Mouse (Mus musculus): ENCODE measurements at regions not wholly inside any gene's neighbourhood (a gene's known extent, or its start where the extent isn't known, plus 50 kb on each side); places are given as distances from the start of the nearest gene placed in this dataset.

GRCm38 (mm10) chr3:31437970-31438369 is 127.8 kb upstream of the Slc7a14 start:
- H3K36me3 ChIP-seq (ENCODE audit: control insufficient read depth, insufficient read depth, low read length): no peaks in the 10 kb centered on the region
- H3K4me3 ChIP-seq (ENCODE audit: control insufficient read depth, low read depth, low read length): no peak overlapping the region
- no peaks in the 10 kb centered on the region for H3K4me1 ChIP-seq (ENCODE audit: control insufficient read depth, insufficient read depth, low read length)
- TF ChIP-seq CTCF (IDR thresholded peaks at IDR 0.05; ENCODE audit: control insufficient read depth, insufficient read depth, insufficient replicate concordance, low read depth, low read length): no peak
- no peak for TF ChIP-seq POLR2A (IDR thresholded peaks at IDR 0.05; ENCODE audit: control insufficient read depth, low read depth, low read length)
- no peaks in the 10 kb centered on the region for H3K27me3 ChIP-seq (ENCODE audit: control insufficient read depth, insufficient read depth, low read length)
- H3K27ac ChIP-seq (ENCODE audit: control insufficient read depth, insufficient read depth, low read depth, low read length): no peak overlapping the region

- no peaks in the 10 kb centered on the region for H3K36me3 ChIP-seq (ENCODE audit: control insufficient read depth, insufficient read depth, low read length)
- H3K27ac ChIP-seq (ENCODE audit: control insufficient read depth, insufficient read depth, low read depth, low read length): no peak overlapping the region
- H3K4me1 ChIP-seq (ENCODE audit: control insufficient read depth, insufficient read depth, low read length): no peaks in the 10 kb centered on the region
- H3K27me3 ChIP-seq (ENCODE audit: control insufficient read depth, insufficient read depth, low read length): no peaks in the 10 kb centered on the region
- no peak overlapping the region for H3K4me3 ChIP-seq (ENCODE audit: control insufficient read depth, low read depth, low read length)
- TF ChIP-seq POLR2A (IDR thresholded peaks at IDR 0.05; ENCODE audit: control insufficient read depth, low read depth, low read length) (no peak), CTCF (IDR thresholded peaks at IDR 0.05; ENCODE audit: control insufficient read depth, insufficient read depth, insufficient replicate concordance, low read depth, low read length) (no peak)
These were observed 125.2 kb upstream of the Slc7a14 start for GRCm38 (mm10) chr3:31435204-31435963.

DNA sequence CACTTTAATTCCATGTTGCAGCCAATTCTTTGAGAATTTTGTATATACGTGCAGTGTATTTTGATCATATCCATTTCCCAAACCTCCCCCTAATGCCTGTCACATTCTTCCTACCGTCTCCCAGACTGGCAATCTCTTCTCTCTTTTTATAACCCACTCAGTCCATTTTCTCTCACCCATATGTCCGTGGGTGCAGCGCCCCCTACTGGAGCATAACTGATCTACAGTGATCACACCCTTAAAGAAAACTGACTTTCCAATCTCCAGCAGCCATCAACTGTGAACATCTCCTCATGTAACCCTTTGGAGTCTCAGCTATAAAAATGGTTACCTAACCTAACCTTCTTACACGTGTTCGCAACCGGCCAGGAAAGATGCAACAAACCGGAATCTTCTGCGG is 123.0 kb upstream of the Slc7a14 start:
- Histone ChIP-seq H3K36me3 (ENCODE audit: control insufficient read depth, insufficient read depth, low read length) (no peaks in the 10 kb centered on the region), H3K27me3 (ENCODE audit: control insufficient read depth, insufficient read depth, low read length) (no peaks in the 10 kb centered on the region), H3K4me1 (ENCODE audit: control insufficient read depth, insufficient read depth, low read length) (no peaks in the 10 kb centered on the region), H3K27ac (ENCODE audit: control insufficient read depth, insufficient read depth, low read depth, low read length) (no peak overlapping the region), H3K4me3 (ENCODE audit: control insufficient read depth, low read depth, low read length) (no peak overlapping the region)
- TF ChIP-seq POLR2A (IDR thresholded peaks at IDR 0.05; ENCODE audit: control insufficient read depth, low read depth, low read length): no peak
- TF ChIP-seq CTCF (IDR thresholded peaks at IDR 0.05; ENCODE audit: control insufficient read depth, insufficient read depth, insufficient replicate concordance, low read depth, low read length): no peak; the same call in 1 of the 2 replicates

GRCm38 (mm10) chr3:31423517-31423916 is 113.3 kb upstream of the Slc7a14 start:
- H3K4me1 ChIP-seq (ENCODE audit: control insufficient read depth, insufficient read depth, low read length): no peaks in the 10 kb centered on the region

GRCm38 (mm10) chr3:31408802-31409201 is 98.6 kb upstream of the Slc7a14 start:
- Histone ChIP-seq H3K27ac (ENCODE audit: control insufficient read depth, insufficient read depth, low read depth, low read length) (no peak overlapping the region), H3K4me3 (ENCODE audit: control insufficient read depth, low read depth, low read length) (no peak overlapping the region), H3K36me3 (ENCODE audit: control insufficient read depth, insufficient read depth, low read length) (no peaks in the 10 kb centered on the region), H3K4me1 (ENCODE audit: control insufficient read depth, insufficient read depth, low read length) (no peaks in the 10 kb centered on the region), H3K27me3 (ENCODE audit: control insufficient read depth, insufficient read depth, low read length) (no peaks in the 10 kb centered on the region)
- TF ChIP-seq CTCF (IDR thresholded peaks at IDR 0.05; ENCODE audit: control insufficient read depth, insufficient read depth, insufficient replicate concordance, low read depth, low read length) (no peak), POLR2A (IDR thresholded peaks at IDR 0.05; ENCODE audit: control insufficient read depth, low read depth, low read length) (no peak)

More at GRCm38 (mm10) chr3:31423517-31423916, 113.3 kb upstream of the Slc7a14 start:
- TF ChIP-seq POLR2A (IDR thresholded peaks at IDR 0.05; ENCODE audit: control insufficient read depth, low read depth, low read length): no peak
- no peak for TF ChIP-seq CTCF (IDR thresholded peaks at IDR 0.05; ENCODE audit: control insufficient read depth, insufficient read depth, insufficient replicate concordance, low read depth, low read length)
- no peak overlapping the region for H3K4me3 ChIP-seq (ENCODE audit: control insufficient read depth, low read depth, low read length)
- H3K27me3 ChIP-seq (ENCODE audit: control insufficient read depth, insufficient read depth, low read length): no peaks in the 10 kb centered on the region
- H3K27ac ChIP-seq (ENCODE audit: control insufficient read depth, insufficient read depth, low read depth, low read length): no peak overlapping the region
- H3K36me3 ChIP-seq (ENCODE audit: control insufficient read depth, insufficient read depth, low read length): no peaks in the 10 kb centered on the region

GRCm38 (mm10) chr3:31405880-31406279 is 95.7 kb upstream of the Slc7a14 start:
- Histone ChIP-seq H3K27me3 (ENCODE audit: control insufficient read depth, insufficient read depth, low read length) (no peaks in the 10 kb centered on the region), H3K36me3 (ENCODE audit: control insufficient read depth, insufficient read depth, low read length) (no peaks in the 10 kb centered on the region), H3K4me3 (ENCODE audit: control insufficient read depth, low read depth, low read length) (no peak overlapping the region), H3K4me1 (ENCODE audit: control insufficient read depth, insufficient read depth, low read length) (no peaks in the 10 kb centered on the region), H3K27ac (ENCODE audit: control insufficient read depth, insufficient read depth, low read depth, low read length) (no peak overlapping the region)
- no peak for TF ChIP-seq CTCF (IDR thresholded peaks at IDR 0.05; ENCODE audit: control insufficient read depth, insufficient read depth, insufficient replicate concordance, low read depth, low read length)
- TF ChIP-seq POLR2A (IDR thresholded peaks at IDR 0.05; ENCODE audit: control insufficient read depth, low read depth, low read length): no peak

GRCm38 (mm10) chr3:31399136-31399535 is 89.0 kb upstream of the Slc7a14 start:
- H3K27ac ChIP-seq (ENCODE audit: control insufficient read depth, insufficient read depth, low read depth, low read length): no peak overlapping the region
- H3K4me1 ChIP-seq (ENCODE audit: control insufficient read depth, insufficient read depth, low read length): no peaks in the 10 kb centered on the region
- H3K27me3 ChIP-seq (ENCODE audit: control insufficient read depth, insufficient read depth, low read length): no peaks in the 10 kb centered on the region
- H3K36me3 ChIP-seq (ENCODE audit: control insufficient read depth, insufficient read depth, low read length): no peaks in the 10 kb centered on the region
- no peak for TF ChIP-seq CTCF (IDR thresholded peaks at IDR 0.05; ENCODE audit: control insufficient read depth, insufficient read depth, insufficient replicate concordance, low read depth, low read length)
- TF ChIP-seq POLR2A (IDR thresholded peaks at IDR 0.05; ENCODE audit: control insufficient read depth, low read depth, low read length): no peak
- no peak overlapping the region for H3K4me3 ChIP-seq (ENCODE audit: control insufficient read depth, low read depth, low read length)

All from testis, adult 2 months (tissue).